Mouse (Mus musculus) intestine, postnatal 0 days (tissue): ENCODE results near the gene Gm20662. TPM values are rescaled to one million over a fixed set of nuclear protein-coding genes. Genes with fewer than 3 reads are reported as not detected.

Experiments used
- ATAC-seq: fragments of 200-750 bp; cut with Nextera tagmentation; 2 replicates; pipeline ENCODE4 v1.8.0; 2017; ENCODE audit warnings: mild to moderate bottlenecking, moderate TSS enrichment, moderate library complexity
- H3K27ac ChIP-seq: fragments of 300-500 bp; sonication (generic); 2 replicates; pipeline ENCODE4 v1.5.1; 2014; ENCODE audit warnings: mild to moderate bottlenecking, low read depth, low read length, moderate library complexity
- H3K27me3 ChIP-seq: fragments of 300-500 bp; sonication (generic); replicated peaks from 2 replicates; pipeline ENCODE4 v1.6.1; 2014; ENCODE audit warnings: low read length, mixed read lengths; ENCODE audit not compliant: control insufficient read depth, insufficient read depth
- H3K36me3 ChIP-seq: fragments of 300-500 bp; sonication (generic); 2 replicates; pipeline ENCODE4 v1.6.1; 2014; ENCODE audit warnings: mild to moderate bottlenecking, moderate library complexity; ENCODE audit not compliant: control insufficient read depth, insufficient read depth
- H3K4me1 ChIP-seq: fragments of 300-500 bp; sonication (generic); replicated peaks from 2 replicates; pipeline ENCODE4 v1.6.1; 2014; ENCODE audit warnings: antibody characterized with exemption, low read length, mixed read lengths; ENCODE audit not compliant: control insufficient read depth, insufficient read depth
- H3K4me2 ChIP-seq: fragments of 300-500 bp; sonication (generic); replicated peaks from 2 replicates; pipeline ENCODE4 v1.6.1; 2014; ENCODE audit warnings: low read depth, mild to moderate bottlenecking, moderate library complexity
- H3K4me3 ChIP-seq: fragments of 300-500 bp; sonication (generic); 2 replicates; pipeline ENCODE4 v1.5.1; 2014; ENCODE audit warnings: low read depth, low read length
- H3K9ac ChIP-seq: fragments of 300-500 bp; sonication (generic); 2 replicates; pipeline ENCODE4 v1.6.1; 2014; ENCODE audit warnings: mild to moderate bottlenecking, low read depth, low read length
- H3K9me3 ChIP-seq: fragments of 300-500 bp; sonication (generic); 2 replicates; pipeline ENCODE4 v1.6.1; 2016; ENCODE audit warnings: mixed run types; ENCODE audit not compliant: control insufficient read depth
- CTCF ChIP-seq: sonication (generic); IDR thresholded peaks from 2 replicates; pipeline ENCODE4 v1.5.1; 2016; ENCODE audit warnings: low read depth, mild to moderate bottlenecking, control low read depth, antibody characterized with exemption, moderate library complexity
- WGBS: fragments of 180-500 bp; shearing (Covaris S2); extraction: QIAGEN DNeasy Blood & Tissue Kit; methylation state at CpG from one replicate; pipeline ENCODE4 v1.1.7; 2014; 5-methylcytosine and 5-hydroxymethylcytosine counted together
- polyA plus RNA-seq: library from polyadenylated mRNA; unstranded; fragments of >200 nt; fragmentation: Nextera tagmentation; extraction: Ambion mirVana; gene quantifications from 2 replicates; pipeline ENCODE4 v1.2.1, GENCODE M21; 2015

Gene Gm20662
- polyA plus RNA-seq, result 0.43 TPM in 1 of 2 replicates, not detected in the other

DNA sequence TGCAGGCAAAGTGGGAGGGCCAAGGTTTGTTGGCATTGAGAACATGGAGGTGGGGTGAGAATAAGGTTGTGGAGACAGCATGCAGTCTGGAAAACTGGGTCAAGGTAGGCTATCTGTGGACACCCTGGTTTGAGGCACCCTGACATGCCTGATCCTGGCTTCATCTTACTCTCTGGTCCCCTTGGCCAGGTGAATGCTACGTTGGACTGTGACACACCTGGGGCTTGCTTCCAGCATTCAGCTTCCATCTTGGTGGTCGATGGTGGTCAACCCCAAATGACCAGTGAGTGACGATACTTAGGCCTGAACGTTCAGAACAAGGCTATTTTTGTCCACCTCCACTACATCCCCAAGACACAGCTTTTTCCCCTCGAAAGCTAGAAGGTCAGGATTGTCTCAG, at the start of gene Gm20662:
Gene Gm20662 (plus strand): TSS at position 301 of the 400 bp plus-strand sequence.
- Histone ChIP-seq H3K9me3 (no peaks in the 10 kb centered on the region), H3K36me3 (no peaks in the 10 kb centered on the region), H3K4me2 (no peak within 1 kb of the TSS), H3K4me1 (no peaks in the 10 kb centered on the region), H3K27me3 (no peaks in the 10 kb centered on the region), H3K9ac (no peak within 1 kb of the TSS), H3K27ac (no peak within 1 kb of the TSS), H3K4me3 (no peak within 1 kb of the TSS)
- ATAC-seq, result no peak
- 84% methylated on average over 5 of the region's 5 CpGs for WGBS
- TF ChIP-seq CTCF, result no peak

DNA sequence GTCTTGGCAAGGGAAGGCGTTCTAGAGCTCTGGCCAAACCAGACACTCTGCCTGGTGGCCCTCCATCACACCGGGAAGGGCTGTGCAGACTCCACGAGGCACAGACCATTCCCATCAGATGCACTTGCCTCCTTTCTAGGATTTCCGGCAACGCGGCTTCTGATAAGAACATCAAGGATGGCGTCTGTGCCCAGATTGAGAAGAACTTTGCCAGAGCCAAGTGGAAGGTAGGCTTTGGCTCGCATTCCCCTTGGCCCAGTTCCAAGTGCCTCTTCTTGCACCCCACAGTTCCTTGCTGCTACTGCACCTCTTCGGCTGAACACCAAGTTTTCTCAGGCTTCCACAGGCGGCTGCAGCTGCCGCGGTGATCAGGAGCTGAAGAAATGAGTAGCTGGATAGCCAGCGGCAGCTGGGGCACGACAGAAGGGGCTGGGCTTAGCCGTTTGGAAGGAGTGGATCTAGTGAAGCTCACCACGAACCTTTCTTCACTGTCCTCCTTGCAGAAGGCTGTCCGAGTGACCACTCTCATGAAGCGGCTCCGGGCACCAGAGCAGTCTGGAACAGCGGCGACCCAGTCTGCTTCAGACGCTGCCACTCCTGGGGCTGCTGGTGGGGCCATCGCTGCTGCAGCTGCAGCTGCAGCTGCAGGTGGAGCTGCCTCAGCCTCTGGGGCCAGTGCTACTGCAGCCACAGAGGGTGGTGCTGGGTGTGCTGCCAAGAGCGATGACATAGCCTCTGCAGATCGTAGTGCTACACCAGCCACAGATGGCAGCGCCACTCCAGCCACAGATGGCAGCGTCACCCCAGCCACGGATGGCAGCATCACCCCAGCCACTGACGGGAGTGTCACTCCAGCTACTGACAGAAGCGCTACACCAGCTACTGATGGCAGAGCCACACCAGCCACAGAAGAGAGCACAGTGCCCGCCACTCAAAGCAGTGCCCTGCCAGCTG, 48.6 kb upstream of the Gm20662 start:
- H3K27ac ChIP-seq, result no peak overlapping the region
- no peak for TF ChIP-seq CTCF
- WGBS, result 85% methylated on average over 31 of the region's 31 CpGs
- H3K4me3 ChIP-seq, result no peak overlapping the region
- no peaks in the 10 kb centered on the region for H3K36me3 ChIP-seq
- 0 out of 2 replicates have a peak, but pooled peaks cover 2% of the 10 kb centered on the region for H3K4me1 ChIP-seq
- H3K9ac ChIP-seq, result no peak overlapping the region
- no peak overlapping the region for H3K4me2 ChIP-seq
- H3K27me3 ChIP-seq, result no peaks in the 10 kb centered on the region
- ATAC-seq, result no peak
- H3K9me3 ChIP-seq, result no peaks in the 10 kb centered on the region

DNA sequence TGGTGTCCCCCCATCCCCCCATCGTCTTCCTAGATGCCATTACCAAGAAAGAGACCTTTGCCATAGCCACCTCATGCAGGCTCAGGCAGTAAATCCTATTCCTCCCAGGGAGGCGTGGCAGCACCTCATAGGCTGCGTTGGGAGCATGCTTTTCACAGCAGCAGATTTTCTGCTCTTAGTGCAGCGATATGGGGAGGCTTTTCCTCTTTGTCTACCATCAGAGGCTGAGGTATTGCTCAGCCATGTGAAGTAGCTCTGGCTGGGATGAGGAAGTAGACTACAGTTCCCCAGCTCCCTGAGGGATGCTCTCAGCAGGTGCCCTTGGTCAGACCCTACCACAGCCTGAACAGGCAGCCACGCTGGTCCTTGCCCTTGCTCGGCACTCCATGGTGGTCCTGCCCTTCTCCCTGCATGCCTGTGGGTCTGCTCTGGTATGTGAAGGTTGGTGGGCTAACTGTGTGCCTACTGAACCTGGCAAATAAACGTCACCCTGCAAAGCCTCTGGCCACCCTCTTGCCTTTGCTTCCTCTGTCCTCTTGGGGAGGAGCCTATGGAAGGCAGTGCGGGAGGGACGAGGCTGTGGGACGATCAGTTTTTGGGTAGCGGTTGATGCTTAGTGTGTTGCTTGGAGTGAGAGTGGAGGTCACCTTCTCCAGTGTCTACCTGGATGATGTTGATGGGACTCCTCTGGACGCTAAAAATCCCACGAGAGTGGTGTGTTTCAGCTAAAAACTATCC, 46.8 kb upstream of the Gm20662 start:
- Histone ChIP-seq H3K27ac (no peak overlapping the region), H3K36me3 (no peaks in the 10 kb centered on the region), H3K9me3 (no peaks in the 10 kb centered on the region), H3K27me3 (no peaks in the 10 kb centered on the region), H3K4me1 (0 out of 2 replicates have a peak, but pooled peaks cover 2% of the 10 kb centered on the region), H3K4me2 (no peak overlapping the region), H3K9ac (no peak overlapping the region), H3K4me3 (no peak overlapping the region)
- 78% methylated on average over 13 of the region's 13 CpGs for WGBS
- no peak for ATAC-seq
- no peak for TF ChIP-seq CTCF

DNA sequence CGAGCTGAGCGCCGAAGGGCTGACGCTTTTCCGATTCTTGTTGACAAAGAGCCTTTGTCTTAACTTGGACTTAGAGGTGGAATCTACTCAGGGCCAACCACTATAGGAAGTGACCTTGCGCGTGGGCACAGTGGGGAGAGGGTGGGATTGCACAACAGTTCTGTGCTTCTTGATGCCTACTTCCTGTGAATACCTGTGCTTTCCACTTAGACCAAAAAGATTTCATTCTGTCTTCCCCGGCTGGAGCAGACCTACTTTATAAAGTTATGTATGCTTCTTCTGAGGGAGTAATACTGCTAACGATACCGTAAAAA, 46.3 kb upstream of the Gm20662 start, which contains the start of gene Traip:
Gene Traip (plus strand): TSS at position 215 of the 314 bp plus-strand sequence.
- peak within 1 kb of the TSS; percentile 65 for H3K4me3 ChIP-seq
- H3K9me3 ChIP-seq, result no peaks in the 10 kb centered on the region
- no peak for TF ChIP-seq CTCF
- H3K9ac ChIP-seq, result peak within 1 kb of the TSS; percentile 56
- ATAC-seq, result no peak
- H3K27me3 ChIP-seq, result no peaks in the 10 kb centered on the region
- peak within 1 kb of the TSS; percentile 72 for H3K4me2 ChIP-seq
- H3K36me3 ChIP-seq, result no peaks in the 10 kb centered on the region
- H3K4me1 ChIP-seq, result 0 out of 2 replicates have a peak, but pooled peaks cover 2% of the 10 kb centered on the region
- no peak within 1 kb of the TSS for H3K27ac ChIP-seq
- WGBS, result 91% methylated on average over 10 of the region's 10 CpGs

DNA sequence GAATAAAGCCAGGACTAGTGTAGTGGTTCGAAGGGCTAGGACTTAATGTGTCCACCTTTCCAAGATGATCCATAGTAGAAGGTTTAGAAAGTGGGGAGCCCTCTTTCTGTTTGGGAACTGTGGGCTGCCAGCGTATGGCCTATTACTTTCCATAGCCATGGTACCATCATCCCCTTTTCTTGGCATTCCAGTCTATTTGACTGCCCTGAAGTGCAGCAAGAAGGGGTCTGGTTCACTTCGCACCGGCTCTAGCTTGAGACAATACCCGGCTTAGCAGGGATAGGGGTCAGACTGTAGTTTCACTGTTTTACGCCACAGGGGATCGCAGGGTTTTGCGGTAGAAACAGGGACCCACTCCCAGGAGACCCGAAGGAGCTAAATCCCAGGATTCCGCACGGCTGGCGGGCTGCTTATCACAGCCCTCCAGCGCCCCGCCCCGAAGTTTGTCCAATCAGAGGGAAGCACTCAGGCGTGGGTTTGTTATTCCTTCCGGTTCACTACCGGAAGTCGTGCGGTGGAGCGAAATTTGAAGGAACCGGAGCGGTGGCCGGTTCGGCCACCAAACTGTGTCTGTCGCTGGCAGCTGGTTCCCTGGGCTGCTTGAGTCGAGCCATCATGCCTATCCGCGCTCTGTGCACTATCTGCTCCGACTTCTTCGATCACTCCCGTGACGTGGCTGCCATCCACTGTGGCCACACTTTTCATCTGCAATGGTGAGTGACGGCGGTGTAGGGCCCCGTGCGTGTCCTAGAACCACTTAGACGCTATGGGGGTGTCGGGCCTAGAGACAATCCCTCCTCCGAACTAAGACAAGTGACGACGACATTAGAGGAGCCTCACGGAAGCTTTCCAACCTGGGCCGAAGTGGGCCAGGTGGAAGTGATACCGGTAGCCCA, 45.4 kb upstream of the Gm20662 start:
- 15% methylated on average over 45 of the region's 45 CpGs for WGBS
- H3K36me3 ChIP-seq, result no peaks in the 10 kb centered on the region
- H3K9ac ChIP-seq, result peak overlapping the region; percentile 56
- H3K27ac ChIP-seq, result no peak overlapping the region
- H3K9me3 ChIP-seq, result no peaks in the 10 kb centered on the region
- peak overlapping the region; percentile 65 for H3K4me3 ChIP-seq
- peak overlapping the region; percentile 72 for H3K4me2 ChIP-seq
- H3K27me3 ChIP-seq, result no peaks in the 10 kb centered on the region
- peak; percentile 90 for ATAC-seq
- TF ChIP-seq CTCF, result no peak
- H3K4me1 ChIP-seq, result 0 out of 2 replicates have a peak, but pooled peaks cover 2% of the 10 kb centered on the region
